Mouse (Mus musculus) frontal cortex, postnatal 14 days (tissue): ENCODE data around the gene Cstf3.
A peak's percentile ranks its signal among the peaks of the same experiment; 100 is the strongest.
"Not testable (repeated sequence)": the region's sequence is repeated elsewhere in the genome, so short reads cannot be mapped to it uniquely, and the experiment has no call there.

Source experiments
- DNase-seq, 2 experiments: peaks; one replicate each; pipeline ENCODE4 v3.0.0; 2022; ENCODE audit warnings: low spot score in 2 of 2

Cstf3 gene

GRCm38 (mm10) chr2:104590068-104590828 lies at the start of gene Cstf3:
TSS of gene Cstf3 (plus strand) at chr2:104590523.
- peak; percentile 99 for DNase-seq

- DNase-seq = not testable (repeated sequence)
These were observed 33.6 kb upstream of the Cstf3 start for GRCm38 (mm10) chr2:104556711-104557110.

- DNase-seq = no peak
These were observed 32.6 kb upstream of the Cstf3 start for GRCm38 (mm10) chr2:104557722-104558121.

- DNase-seq = no peak
These were observed 32.0 kb upstream of the Cstf3 start for GRCm38 (mm10) chr2:104558326-104558725.

GRCm38 (mm10) chr2:104558938-104559337 lies 31.4 kb upstream of the Cstf3 start:
- no peak for DNase-seq

GRCm38 (mm10) chr2:104559591-104560380 lies 30.5 kb upstream of the Cstf3 start:
- DNase-seq = no peak

GRCm38 (mm10) chr2:104561386-104561785 lies 28.9 kb upstream of the Cstf3 start:
- DNase-seq = no peak

- no peak for DNase-seq
These were observed 28.3 kb upstream of the Cstf3 start for GRCm38 (mm10) chr2:104561986-104562532.

GRCm38 (mm10) chr2:104572066-104572465 lies 18.3 kb upstream of the Cstf3 start:
- DNase-seq = no peak

GRCm38 (mm10) chr2:104576216-104576615 lies 14.1 kb upstream of the Cstf3 start:
- no peak for DNase-seq

GRCm38 (mm10) chr2:104578021-104578420 lies 12.3 kb upstream of the Cstf3 start:
- DNase-seq = no peak

- DNase-seq = no peak
These were observed 11.3 kb upstream of the Cstf3 start for GRCm38 (mm10) chr2:104578836-104579604.

- no peak for DNase-seq
These were observed 10.4 kb upstream of the Cstf3 start for GRCm38 (mm10) chr2:104579784-104580446.

GRCm38 (mm10) chr2:104581281-104581879 lies 8.9 kb upstream of the Cstf3 start:
- DNase-seq = no peak

GRCm38 (mm10) chr2:104583032-104583431 lies 7.3 kb upstream of the Cstf3 start:
- no peak for DNase-seq

GRCm38 (mm10) chr2:104584226-104584625 lies 6.1 kb upstream of the Cstf3 start:
- no peak for DNase-seq

GRCm38 (mm10) chr2:104585645-104586044 lies 4.7 kb upstream of the Cstf3 start:
- DNase-seq = no peak

- no peak for DNase-seq
These were observed 1.8 kb upstream of the Cstf3 start for GRCm38 (mm10) chr2:104588552-104588951.

GRCm38 (mm10) chr2:104590829-104591117 lies 450 bp downstream of the Cstf3 start:
- no peak for DNase-seq

- no peak for DNase-seq
These were observed 818 bp downstream of the Cstf3 start for GRCm38 (mm10) chr2:104591141-104591540.

- no peak for DNase-seq
These were observed 4.7 kb downstream of the Cstf3 start for GRCm38 (mm10) chr2:104595063-104595462.
